Mouse (Mus musculus): ENCODE data around the gene Mad2l2. TPM values are rescaled to one million over a fixed set of nuclear protein-coding genes. Genes with fewer than 3 reads are reported as not detected.

The Mad2l2 gene
- polyA plus RNA-seq (2014; fragmentation: Nextera tagmentation; extraction: Ambion mirVana) = 91.8 and 104 TPM in 2 replicates

DNA sequence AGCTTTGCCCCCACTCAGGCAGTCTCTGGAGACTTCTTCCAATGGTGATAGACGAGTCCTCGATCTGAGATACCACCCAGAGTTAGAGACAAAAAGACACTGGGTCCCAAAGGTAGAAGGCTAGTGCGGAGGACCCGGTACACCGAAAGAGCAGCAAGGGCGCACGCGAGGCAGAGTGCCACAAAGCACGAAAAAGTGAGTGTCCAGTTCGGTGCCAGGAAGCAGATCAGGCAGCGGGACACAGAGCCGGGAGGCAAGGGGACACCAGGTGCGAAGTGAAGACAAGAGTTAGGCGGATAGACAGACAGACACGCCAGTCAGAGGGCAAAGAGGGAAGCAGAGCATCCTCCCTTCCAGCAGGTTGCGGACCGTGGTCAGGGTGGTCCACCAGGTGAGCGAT, at the start of gene Mad2l2:
Mad2l2 (plus strand) TSS at position 252 of the 400 bp plus-strand sequence.
- Histone ChIP-seq H3K9ac (ENCODE audit: low read length) (peak within 1 kb of the TSS; percentile 96), H3K4me2 (ENCODE audit: low read depth, severe bottlenecking) (peak within 1 kb of the TSS; percentile 84), H3K27me3 (ENCODE audit: control insufficient read depth, insufficient read depth, low read length) (peaks cover 8% of the 10 kb centered on the region; the same call in 1 of the 2 replicates), H3K36me3 (ENCODE audit: control insufficient read depth, insufficient read depth, low read length) (no peaks in the 10 kb centered on the region), H3K27ac (replicated peaks; ENCODE audit: low read depth, low read length) (peak within 1 kb of the TSS; percentile 84), H3K4me3 (ENCODE audit: low read depth, low read length) (peak within 1 kb of the TSS; percentile 75), H3K4me1 (ENCODE audit: control insufficient read depth, insufficient read depth, low read length) (peaks cover 5% of the 10 kb centered on the region), H3K9me3 (ENCODE audit: control insufficient read depth, low read length) (no peaks in the 10 kb centered on the region; the same call in 1 of the 2 replicates)
- DNase-seq (ENCODE audit: low spot score) (no peak), ATAC-seq (ENCODE audit: insufficient number of reproducible peaks, low FRiP score, low TSS enrichment, low read depth) (no peak)
- WGBS = under 1% methylated on average over 16 of the region's 18 CpGs

DNA sequence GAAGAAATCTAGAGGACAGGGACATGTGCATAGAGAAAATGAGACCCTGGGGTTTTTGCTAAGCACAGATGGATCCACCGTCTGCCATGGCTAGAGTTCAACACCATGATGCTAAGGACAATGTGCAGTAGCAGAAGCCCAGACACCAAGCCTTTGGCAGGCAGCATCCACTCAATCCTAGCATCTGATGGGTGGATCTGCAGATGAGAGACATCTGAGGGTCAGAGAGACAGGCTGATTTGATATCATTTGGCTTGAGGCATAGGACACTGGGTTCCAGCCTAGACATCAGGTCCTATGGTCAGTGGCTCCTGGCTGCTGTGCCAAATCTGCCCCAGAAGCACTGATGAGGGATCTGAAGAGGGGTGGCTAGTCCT, 49.6 kb upstream of the Mad2l2 start:
- 93% methylated on average over 1 of the region's 1 CpGs for WGBS
- Histone ChIP-seq H3K4me3 (ENCODE audit: low read depth, low read length) (no peak overlapping the region), H3K9me3 (ENCODE audit: control insufficient read depth, low read length) (no peaks in the 10 kb centered on the region), H3K27me3 (ENCODE audit: control insufficient read depth, insufficient read depth, low read length) (no peaks in the 10 kb centered on the region), H3K9ac (ENCODE audit: low read length) (no peak overlapping the region), H3K4me2 (ENCODE audit: low read depth, severe bottlenecking) (no peak overlapping the region), H3K27ac (replicated peaks; ENCODE audit: low read depth, low read length) (no peak overlapping the region), H3K36me3 (ENCODE audit: control insufficient read depth, insufficient read depth, low read length) (no peaks in the 10 kb centered on the region; the same call in 1 of the 2 replicates), H3K4me1 (ENCODE audit: control insufficient read depth, insufficient read depth, low read length) (peaks cover 4% of the 10 kb centered on the region; the same call in 1 of the 2 replicates)
- DNase-seq (ENCODE audit: low spot score) (no peak), ATAC-seq (ENCODE audit: insufficient number of reproducible peaks, low FRiP score, low TSS enrichment, low read depth) (no peak)

DNA sequence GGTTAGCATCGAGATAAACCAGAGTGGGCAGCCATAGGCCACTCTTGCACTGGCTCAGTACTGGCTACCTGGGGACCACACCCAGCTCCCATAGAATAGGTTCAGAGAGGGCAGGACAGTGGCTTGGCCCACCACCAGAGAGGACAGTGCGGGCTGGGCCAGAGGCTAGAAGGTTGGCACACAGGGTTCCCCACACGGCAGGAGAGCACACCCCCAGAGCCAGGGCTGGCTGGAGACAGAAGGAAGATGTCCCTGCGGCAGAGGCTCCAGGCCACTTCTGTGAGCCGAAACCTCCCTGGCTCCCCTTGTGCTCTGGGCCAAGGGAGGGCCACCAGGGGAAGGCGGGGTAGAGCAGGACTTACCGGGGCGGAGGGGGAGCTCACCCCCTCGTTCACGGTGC, 49.0 kb upstream of the Mad2l2 start:
- Histone ChIP-seq H3K9ac (ENCODE audit: low read length) (no peak overlapping the region), H3K36me3 (ENCODE audit: control insufficient read depth, insufficient read depth, low read length) (no peaks in the 10 kb centered on the region; the same call in 1 of the 2 replicates), H3K9me3 (ENCODE audit: control insufficient read depth, low read length) (no peaks in the 10 kb centered on the region), H3K4me3 (ENCODE audit: low read depth, low read length) (no peak overlapping the region), H3K27ac (replicated peaks; ENCODE audit: low read depth, low read length) (no peak overlapping the region), H3K27me3 (ENCODE audit: control insufficient read depth, insufficient read depth, low read length) (no peaks in the 10 kb centered on the region), H3K4me2 (ENCODE audit: low read depth, severe bottlenecking) (no peak overlapping the region), H3K4me1 (ENCODE audit: control insufficient read depth, insufficient read depth, low read length) (peaks cover 4% of the 10 kb centered on the region; the same call in 1 of the 2 replicates)
- no peak; the same call in 1 of the 2 replicates for ATAC-seq (ENCODE audit: insufficient number of reproducible peaks, low FRiP score, low TSS enrichment, low read depth)
- WGBS = 89% methylated on average over 10 of the region's 10 CpGs
- DNase-seq (ENCODE audit: low spot score) = no peak

DNA sequence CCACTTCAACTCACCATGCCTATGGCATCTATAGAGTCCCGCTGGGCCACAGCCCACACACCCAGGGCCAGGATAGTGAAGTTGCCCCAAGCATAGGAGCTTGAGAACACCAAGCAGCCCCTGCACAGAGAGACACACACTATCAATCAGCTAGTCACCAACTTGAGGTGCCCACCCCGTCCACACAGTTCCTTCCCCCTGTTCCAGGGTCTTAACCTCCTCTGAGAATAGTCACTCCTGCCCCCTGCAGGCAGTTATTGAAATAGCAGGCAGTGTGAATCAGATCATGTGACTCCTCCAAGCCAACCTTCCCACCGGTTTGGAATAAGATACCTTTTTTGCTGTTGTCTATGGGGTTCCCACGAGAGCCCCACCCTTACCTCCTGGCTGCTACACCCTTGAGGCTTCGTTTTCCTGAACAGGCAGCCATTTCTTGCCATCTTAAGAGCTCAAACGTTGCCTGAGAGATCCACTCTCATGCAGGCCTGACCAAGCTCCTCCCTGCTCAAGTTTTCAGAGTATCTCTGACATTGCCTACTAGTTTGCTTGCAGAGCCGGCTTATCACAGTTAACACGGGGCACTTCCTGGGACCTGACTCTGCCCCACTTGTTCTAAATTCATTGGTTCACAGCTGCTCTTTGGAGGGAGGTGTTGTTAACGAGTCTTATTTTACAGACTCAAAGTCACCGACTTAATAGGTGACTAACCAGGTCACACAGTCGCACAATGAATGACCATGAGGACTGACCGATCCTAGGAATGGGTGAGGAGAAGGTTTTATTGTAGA, 47.7 kb upstream of the Mad2l2 start:
- no peak overlapping the region for H3K4me3 ChIP-seq (ENCODE audit: low read depth, low read length)
- no peak for ATAC-seq (ENCODE audit: insufficient number of reproducible peaks, low FRiP score, low TSS enrichment, low read depth)
- H3K27me3 ChIP-seq (ENCODE audit: control insufficient read depth, insufficient read depth, low read length) = no peaks in the 10 kb centered on the region
- WGBS = 56% methylated on average over 12 of the region's 12 CpGs
- peaks cover 11% of the 10 kb centered on the region for H3K4me1 ChIP-seq (ENCODE audit: control insufficient read depth, insufficient read depth, low read length)
- no peaks in the 10 kb centered on the region; the same call in 1 of the 2 replicates for H3K36me3 ChIP-seq (ENCODE audit: control insufficient read depth, insufficient read depth, low read length)
- peak; percentile 79 for DNase-seq (ENCODE audit: low spot score)
- no peak overlapping the region for H3K4me2 ChIP-seq (ENCODE audit: low read depth, severe bottlenecking)
- no peaks in the 10 kb centered on the region for H3K9me3 ChIP-seq (ENCODE audit: control insufficient read depth, low read length)
- no peak overlapping the region for H3K9ac ChIP-seq (ENCODE audit: low read length)
- no peak overlapping the region for H3K27ac ChIP-seq (replicated peaks; ENCODE audit: low read depth, low read length)

DNA sequence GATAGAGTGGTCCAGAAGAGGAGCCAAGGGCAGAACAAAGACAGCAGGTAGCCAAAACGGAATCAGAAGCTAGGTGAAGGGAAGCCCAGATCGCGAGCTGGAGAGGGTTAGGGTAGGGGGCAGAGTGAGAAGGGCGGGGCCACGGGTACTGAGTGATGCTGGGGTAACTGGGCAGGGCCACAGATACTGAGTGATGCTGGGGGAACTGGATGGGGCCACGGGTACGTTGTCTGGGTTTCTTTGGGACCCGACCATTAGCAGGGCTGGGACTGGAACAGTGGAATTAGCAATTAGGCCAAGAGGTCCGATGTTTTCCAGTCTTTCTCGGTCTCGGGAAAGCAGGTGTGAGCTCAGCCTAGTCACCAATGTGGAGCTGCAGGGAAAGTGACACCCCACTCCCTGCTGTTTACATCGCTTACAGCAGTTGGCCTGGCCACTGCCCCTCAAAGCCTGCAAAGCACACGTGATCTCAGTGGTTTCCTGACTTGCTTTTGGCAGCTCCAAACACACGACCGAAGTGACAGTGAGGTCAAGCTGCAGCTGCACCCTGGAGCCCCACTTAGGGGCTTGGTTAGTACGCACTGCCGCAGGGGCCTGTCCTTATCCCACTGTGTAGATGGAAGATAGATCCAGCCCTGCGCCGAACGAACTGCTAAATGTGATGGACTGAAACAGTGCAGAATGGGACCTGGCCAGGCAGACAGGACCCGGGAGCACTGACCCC, 46.8 kb upstream of the Mad2l2 start:
- H3K9ac ChIP-seq (ENCODE audit: low read length) = no peak overlapping the region
- no peaks in the 10 kb centered on the region for H3K27me3 ChIP-seq (ENCODE audit: control insufficient read depth, insufficient read depth, low read length)
- WGBS = 55% methylated on average over 21 of the region's 21 CpGs
- no peaks in the 10 kb centered on the region for H3K9me3 ChIP-seq (ENCODE audit: control insufficient read depth, low read length)
- DNase-seq (ENCODE audit: low spot score) (no peak), ATAC-seq (ENCODE audit: insufficient number of reproducible peaks, low FRiP score, low TSS enrichment, low read depth) (peak; percentile 13; the same call in 1 of the 2 replicates)
- H3K4me3 ChIP-seq (ENCODE audit: low read depth, low read length) = no peak overlapping the region
- no peaks in the 10 kb centered on the region; the same call in 1 of the 2 replicates for H3K36me3 ChIP-seq (ENCODE audit: control insufficient read depth, insufficient read depth, low read length)
- no peak overlapping the region for H3K4me2 ChIP-seq (ENCODE audit: low read depth, severe bottlenecking)
- H3K4me1 ChIP-seq (ENCODE audit: control insufficient read depth, insufficient read depth, low read length) = peaks cover 17% of the 10 kb centered on the region
- H3K27ac ChIP-seq (replicated peaks; ENCODE audit: low read depth, low read length) = no peak overlapping the region

DNA sequence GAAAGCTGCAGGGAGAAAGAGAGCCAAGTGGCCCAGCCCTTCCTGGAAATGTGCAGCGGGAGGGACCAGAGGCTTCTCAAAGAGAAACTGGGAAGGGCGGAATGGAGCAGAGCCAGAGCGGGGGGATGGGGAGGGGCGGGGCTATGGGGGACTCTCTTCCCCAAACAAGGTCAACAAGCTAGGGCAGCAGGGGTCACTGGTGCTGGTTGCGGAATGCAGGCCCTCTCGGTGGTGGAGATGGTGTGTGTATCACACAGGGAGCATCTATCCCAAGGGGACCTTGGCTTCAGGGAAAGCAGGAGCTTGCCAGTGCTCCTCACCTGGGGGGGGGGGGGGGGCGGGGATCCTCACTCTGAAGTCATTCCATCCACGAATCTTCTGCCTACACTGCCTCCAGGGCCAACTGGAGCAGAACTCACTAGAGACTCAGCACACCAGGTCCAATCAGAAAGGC, 45.9 kb upstream of the Mad2l2 start:
- no peak overlapping the region for H3K4me3 ChIP-seq (ENCODE audit: low read depth, low read length)
- 9% methylated on average over 7 of the region's 8 CpGs for WGBS
- H3K4me1 ChIP-seq (ENCODE audit: control insufficient read depth, insufficient read depth, low read length) = peaks cover 17% of the 10 kb centered on the region

DNA sequence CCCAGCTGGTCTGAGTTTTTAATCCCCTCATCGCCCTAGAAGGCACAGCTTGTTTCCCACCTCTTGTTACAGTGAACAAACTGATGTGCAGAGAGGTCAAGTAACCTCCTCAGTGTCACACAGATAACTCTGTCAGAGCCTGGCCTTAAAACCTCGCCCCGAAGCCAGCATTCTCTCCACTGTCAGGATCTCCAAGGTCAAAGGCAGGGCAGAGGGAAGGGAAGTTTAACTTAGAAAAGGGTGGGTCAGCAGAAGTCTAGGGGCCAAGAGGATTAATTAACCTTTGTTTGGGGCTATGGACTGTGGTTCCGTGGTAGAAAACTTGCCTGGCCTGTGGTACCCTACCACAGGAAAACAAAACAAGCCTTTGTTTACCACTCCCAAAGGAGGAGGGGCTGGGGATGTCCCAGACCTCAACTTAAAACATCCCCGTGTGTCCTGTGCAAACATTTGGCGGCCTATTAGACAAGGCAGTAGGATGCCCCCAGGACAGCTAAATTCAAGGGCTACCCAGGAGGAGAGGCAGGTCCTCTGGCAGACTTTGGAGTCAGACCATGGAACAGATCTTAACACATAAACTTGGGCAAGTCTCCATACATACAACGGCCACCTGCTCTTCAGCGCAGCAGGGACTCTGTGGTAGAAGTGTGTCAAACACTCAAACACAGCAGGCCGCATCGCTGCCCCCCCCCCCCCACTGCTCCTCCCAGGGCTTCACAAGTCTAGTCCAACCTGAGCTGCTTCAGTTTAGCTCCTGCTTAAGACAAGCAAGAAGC, 44.9 kb upstream of the Mad2l2 start:
- Histone ChIP-seq H3K4me2 (ENCODE audit: low read depth, severe bottlenecking) (no peak overlapping the region), H3K4me3 (ENCODE audit: low read depth, low read length) (no peak overlapping the region), H3K36me3 (ENCODE audit: control insufficient read depth, insufficient read depth, low read length) (no peaks in the 10 kb centered on the region; the same call in 1 of the 2 replicates), H3K9me3 (ENCODE audit: control insufficient read depth, low read length) (no peaks in the 10 kb centered on the region), H3K27ac (replicated peaks; ENCODE audit: low read depth, low read length) (no peak overlapping the region), H3K9ac (ENCODE audit: low read length) (no peak overlapping the region), H3K27me3 (ENCODE audit: control insufficient read depth, insufficient read depth, low read length) (no peaks in the 10 kb centered on the region), H3K4me1 (ENCODE audit: control insufficient read depth, insufficient read depth, low read length) (peaks cover 17% of the 10 kb centered on the region)
- 55% methylated on average over 10 of the region's 10 CpGs for WGBS
- ATAC-seq (ENCODE audit: insufficient number of reproducible peaks, low FRiP score, low TSS enrichment, low read depth) = no peak
- no peak for DNase-seq (ENCODE audit: low spot score)

More for the DNA sequence above, 45.9 kb upstream of the Mad2l2 start:
- no peak for ATAC-seq (ENCODE audit: insufficient number of reproducible peaks, low FRiP score, low TSS enrichment, low read depth)
- no peak for DNase-seq (ENCODE audit: low spot score)
- no peak overlapping the region for H3K27ac ChIP-seq (replicated peaks; ENCODE audit: low read depth, low read length)
- no peaks in the 10 kb centered on the region; the same call in 1 of the 2 replicates for H3K36me3 ChIP-seq (ENCODE audit: control insufficient read depth, insufficient read depth, low read length)
- no peaks in the 10 kb centered on the region for H3K9me3 ChIP-seq (ENCODE audit: control insufficient read depth, low read length)
- H3K27me3 ChIP-seq (ENCODE audit: control insufficient read depth, insufficient read depth, low read length) = no peaks in the 10 kb centered on the region
- no peak overlapping the region for H3K4me2 ChIP-seq (ENCODE audit: low read depth, severe bottlenecking)
- no peak overlapping the region for H3K9ac ChIP-seq (ENCODE audit: low read length)

DNA sequence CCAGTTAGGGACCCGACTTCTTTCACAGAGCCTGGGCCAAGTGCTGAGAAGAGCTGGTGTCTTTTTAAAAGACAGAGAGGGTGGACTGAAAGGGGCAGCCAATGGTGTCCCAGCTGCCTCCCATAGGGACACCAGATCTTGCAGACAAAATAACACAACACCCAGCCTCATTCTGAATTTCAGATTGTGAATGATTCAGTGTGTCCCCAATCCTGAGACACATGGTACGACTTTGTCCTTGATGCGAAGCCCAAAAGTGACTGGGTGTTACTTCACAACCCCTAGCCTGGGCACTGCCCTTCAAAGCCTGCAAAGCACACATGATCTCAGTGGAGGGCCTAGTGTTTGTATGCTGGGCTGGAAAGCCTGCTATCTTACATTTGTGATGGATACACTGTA, 44.3 kb upstream of the Mad2l2 start:
- no peaks in the 10 kb centered on the region for H3K27me3 ChIP-seq (ENCODE audit: control insufficient read depth, insufficient read depth, low read length)
- H3K9ac ChIP-seq (ENCODE audit: low read length) = no peak overlapping the region
- 77% methylated on average over 3 of the region's 3 CpGs for WGBS
- H3K36me3 ChIP-seq (ENCODE audit: control insufficient read depth, insufficient read depth, low read length) = no peaks in the 10 kb centered on the region; the same call in 1 of the 2 replicates
- ATAC-seq (ENCODE audit: insufficient number of reproducible peaks, low FRiP score, low TSS enrichment, low read depth) = no peak
- no peak for DNase-seq (ENCODE audit: low spot score)
- H3K9me3 ChIP-seq (ENCODE audit: control insufficient read depth, low read length) = no peaks in the 10 kb centered on the region
- no peak overlapping the region for H3K4me3 ChIP-seq (ENCODE audit: low read depth, low read length)
- no peak overlapping the region for H3K4me2 ChIP-seq (ENCODE audit: low read depth, severe bottlenecking)
- H3K4me1 ChIP-seq (ENCODE audit: control insufficient read depth, insufficient read depth, low read length) = peaks cover 17% of the 10 kb centered on the region
- H3K27ac ChIP-seq (replicated peaks; ENCODE audit: low read depth, low read length) = no peak overlapping the region
